Mouse (Mus musculus) stomach, embryonic 15.5 days (tissue): ENCODE results near the gene Olfr1495. TPM values are rescaled to one million over a fixed set of nuclear protein-coding genes. Genes with fewer than 3 reads are reported as not detected.
"Not testable (repeated sequence)": the region's sequence is repeated elsewhere in the genome, so short reads cannot be mapped to it uniquely, and the experiment has no call there.

ENCODE experiments used
- ATAC-seq: fragments of 200-750 bp; cut with Nextera tagmentation; 2 replicates; pipeline ENCODE4 v1.8.0; 2017; ENCODE audit warnings: low read depth, moderate number of reproducible peaks, moderate TSS enrichment; ENCODE audit not compliant: insufficient read depth, low FRiP score
- H3K27ac ChIP-seq: fragments of 300-500 bp; sonication (generic); 2 replicates; pipeline ENCODE4 v1.5.1; 2015; ENCODE audit warnings: mild to moderate bottlenecking, inconsistent platforms
- H3K27me3 ChIP-seq: fragments of 300-500 bp; sonication (generic); replicated peaks from 2 replicates; pipeline ENCODE4 v1.6.1; 2015; ENCODE audit warnings: inconsistent platforms
- H3K36me3 ChIP-seq: fragments of 300-500 bp; sonication (generic); 2 replicates; pipeline ENCODE4 v1.6.1; 2015; ENCODE audit warnings: inconsistent platforms
- H3K4me1 ChIP-seq: fragments of 300-500 bp; sonication (generic); 2 replicates; pipeline ENCODE4 v1.6.1; 2015; ENCODE audit warnings: inconsistent platforms
- H3K4me2 ChIP-seq: fragments of 300-500 bp; sonication (generic); 2 replicates; pipeline ENCODE4 v1.6.1; 2015; ENCODE audit warnings: mild to moderate bottlenecking, inconsistent platforms
- H3K4me3 ChIP-seq: fragments of 300-500 bp; sonication (generic); replicated peaks from 2 replicates; pipeline ENCODE4 v1.5.1; 2015; ENCODE audit warnings: inconsistent platforms
- H3K9ac ChIP-seq: fragments of 300-500 bp; sonication (generic); 2 replicates; pipeline ENCODE4 v1.6.1; 2015; ENCODE audit warnings: inconsistent platforms
- H3K9me3 ChIP-seq: fragments of 300-500 bp; sonication (generic); 2 replicates; pipeline ENCODE4 v1.6.1; 2016; ENCODE audit warnings: inconsistent platforms
- WGBS: fragments of 180-500 bp; shearing (Covaris S2); methylation state at CpG from one replicate; pipeline ENCODE4 v1.1.7; 2015; 5-methylcytosine and 5-hydroxymethylcytosine counted together
- polyA plus RNA-seq: library from polyadenylated mRNA; unstranded; fragments of >200 nt; fragmentation: Nextera tagmentation; extraction: Ambion mirVana; gene quantifications from 2 replicates; pipeline ENCODE4 v1.2.1, GENCODE M21; 2015

Gene Olfr1495
- not detected in 2 replicates for polyA plus RNA-seq

GRCm38 (mm10) chr19:13764306-13764705 lies at the start of gene Olfr1495:
Olfr1495 (plus strand) TSS chr19:13764606.
- no peaks in the 10 kb centered on the region for H3K27me3 ChIP-seq
- H3K27ac ChIP-seq, result no peak within 1 kb of the TSS
- no peak for ATAC-seq
- 81% methylated on average over 3 of the region's 3 CpGs for WGBS
- H3K4me3 ChIP-seq, result no peak within 1 kb of the TSS
- H3K4me1 ChIP-seq, result no peaks in the 10 kb centered on the region
- H3K9me3 ChIP-seq, result no peaks in the 10 kb centered on the region
- H3K4me2 ChIP-seq, result no peak within 1 kb of the TSS
- H3K36me3 ChIP-seq, result no peaks in the 10 kb centered on the region
- no peak within 1 kb of the TSS for H3K9ac ChIP-seq

- Histone ChIP-seq H3K27me3 (no peaks in the 10 kb centered on the region), H3K9ac (no peak within 1 kb of the TSS), H3K9me3 (no peaks in the 10 kb centered on the region), H3K36me3 (no peaks in the 10 kb centered on the region), H3K4me3 (no peak within 1 kb of the TSS), H3K4me2 (no peak within 1 kb of the TSS), H3K4me1 (no peaks in the 10 kb centered on the region), H3K27ac (no peak within 1 kb of the TSS)
- no peak for ATAC-seq
- 54% methylated on average over 2 of the region's 2 CpGs for WGBS
These were observed 41.4 kb upstream of the Olfr1495 start, which contains the start of gene Olfr1493-ps1 for GRCm38 (mm10) chr19:13722978-13723377. Olfr1493-ps1 (plus strand) TSS chr19:13723278.

GRCm38 (mm10) chr19:13739428-13739827 lies 25.0 kb upstream of the Olfr1495 start, which contains the start of gene Olfr1494:
Olfr1494 (plus strand) TSS chr19:13739728.
- no peak within 1 kb of the TSS for H3K4me2 ChIP-seq
- H3K9me3 ChIP-seq, result no peaks in the 10 kb centered on the region
- H3K4me1 ChIP-seq, result no peaks in the 10 kb centered on the region
- no peak for ATAC-seq
- H3K4me3 ChIP-seq, result no peak within 1 kb of the TSS
- no peak within 1 kb of the TSS for H3K9ac ChIP-seq
- no peaks in the 10 kb centered on the region for H3K36me3 ChIP-seq
- H3K27me3 ChIP-seq, result no peaks in the 10 kb centered on the region
- 87% methylated on average over 4 of the region's 4 CpGs for WGBS
- H3K27ac ChIP-seq, result no peak within 1 kb of the TSS

GRCm38 (mm10) chr19:13749366-13749765 lies 15.0 kb upstream of the Olfr1495 start:
- Histone ChIP-seq H3K9ac (no peak overlapping the region), H3K27ac (no peak overlapping the region), H3K36me3 (no peaks in the 10 kb centered on the region), H3K9me3 (no peaks in the 10 kb centered on the region), H3K4me2 (no peak overlapping the region), H3K4me3 (no peak overlapping the region), H3K27me3 (no peaks in the 10 kb centered on the region), H3K4me1 (no peaks in the 10 kb centered on the region)
- 86% methylated on average over 1 of the region's 1 CpGs for WGBS
- no peak for ATAC-seq

- Histone ChIP-seq H3K4me2 (no peak overlapping the region), H3K9ac (no peak overlapping the region), H3K36me3 (no peaks in the 10 kb centered on the region), H3K9me3 (no peaks in the 10 kb centered on the region), H3K4me3 (no peak overlapping the region), H3K4me1 (no peaks in the 10 kb centered on the region), H3K27ac (no peak overlapping the region), H3K27me3 (no peaks in the 10 kb centered on the region)
- 89% methylated on average over 9 of the region's 9 CpGs for WGBS
- no peak for ATAC-seq
These were observed 4.3 kb downstream of the Olfr1495 start for GRCm38 (mm10) chr19:13768565-13769276.

GRCm38 (mm10) chr19:13777578-13777977 lies 13.2 kb downstream of the Olfr1495 start, which contains the start of gene Olfr1496:
Olfr1496 (plus strand) TSS chr19:13777878.
- WGBS, result 72% methylated on average over 1 of the region's 1 CpGs
- H3K27ac ChIP-seq, result no peak within 1 kb of the TSS
- no peaks in the 10 kb centered on the region for H3K4me1 ChIP-seq

GRCm38 (mm10) chr19:13798102-13798501 lies 33.7 kb downstream of the Olfr1495 start, which contains the start of gene Olfr1497:
Olfr1497 (minus strand) TSS chr19:13798202.
- Histone ChIP-seq H3K9me3 (no peaks in the 10 kb centered on the region), H3K9ac (no peak within 1 kb of the TSS), H3K4me2 (no peak within 1 kb of the TSS), H3K27ac (no peak within 1 kb of the TSS), H3K4me3 (no peak within 1 kb of the TSS), H3K27me3 (no peaks in the 10 kb centered on the region), H3K4me1 (no peaks in the 10 kb centered on the region), H3K36me3 (no peaks in the 10 kb centered on the region)
- no peak for ATAC-seq

More at GRCm38 (mm10) chr19:13777578-13777977, 13.2 kb downstream of the Olfr1495 start, which contains the start of gene Olfr1496:
- no peak for ATAC-seq
- Histone ChIP-seq H3K27me3 (no peaks in the 10 kb centered on the region), H3K4me3 (no peak within 1 kb of the TSS), H3K9ac (no peak within 1 kb of the TSS), H3K4me2 (no peak within 1 kb of the TSS), H3K36me3 (no peaks in the 10 kb centered on the region), H3K9me3 (no peaks in the 10 kb centered on the region)

GRCm38 (mm10) chr19:13805486-13805885 lies 41.1 kb downstream of the Olfr1495 start:
- not testable (repeated sequence) for H3K9me3 ChIP-seq, H3K9ac ChIP-seq, H3K4me1 ChIP-seq, H3K27ac ChIP-seq, ATAC-seq, H3K4me3 ChIP-seq, H3K27me3 ChIP-seq, H3K4me2 ChIP-seq, H3K36me3 ChIP-seq
- WGBS, result 52% methylated on average over 1 of the region's 1 CpGs

- no peak overlapping the region for H3K27ac ChIP-seq
- no peak for ATAC-seq
- 61% methylated on average over 2 of the region's 2 CpGs for WGBS
- no peak overlapping the region for H3K4me3 ChIP-seq
- no peaks in the 10 kb centered on the region for H3K4me1 ChIP-seq
- H3K4me2 ChIP-seq, result no peak overlapping the region
- H3K9ac ChIP-seq, result no peak overlapping the region
- no peaks in the 10 kb centered on the region for H3K36me3 ChIP-seq
- H3K9me3 ChIP-seq, result no peaks in the 10 kb centered on the region
- no peaks in the 10 kb centered on the region for H3K27me3 ChIP-seq
These were observed 48.4 kb downstream of the Olfr1495 start for GRCm38 (mm10) chr19:13812823-13813222.

- H3K9me3 ChIP-seq, result no peaks in the 10 kb centered on the region
- H3K27ac ChIP-seq, result no peak overlapping the region
- no peak overlapping the region for H3K9ac ChIP-seq
- no peak for ATAC-seq
- H3K4me2 ChIP-seq, result no peak overlapping the region
- H3K27me3 ChIP-seq, result no peaks in the 10 kb centered on the region
- 30% methylated on average over 5 of the region's 5 CpGs for WGBS
- H3K36me3 ChIP-seq, result no peaks in the 10 kb centered on the region
- H3K4me1 ChIP-seq, result no peaks in the 10 kb centered on the region
- no peak overlapping the region for H3K4me3 ChIP-seq
These were observed 54.4 kb downstream of the Olfr1495 start for GRCm38 (mm10) chr19:13818827-13819226.

GRCm38 (mm10) chr19:13819347-13819746 lies 54.9 kb downstream of the Olfr1495 start, which contains the start of gene Olfr1499:
Olfr1499 (minus strand) TSS chr19:13819447.
- no peak for ATAC-seq
- no peaks in the 10 kb centered on the region for H3K36me3 ChIP-seq

More at GRCm38 (mm10) chr19:13819347-13819746, 54.9 kb downstream of the Olfr1495 start, which contains the start of gene Olfr1499:
- H3K4me2 ChIP-seq, result no peak within 1 kb of the TSS
- no peaks in the 10 kb centered on the region for H3K27me3 ChIP-seq
- no peaks in the 10 kb centered on the region for H3K4me1 ChIP-seq
- no peak within 1 kb of the TSS for H3K27ac ChIP-seq
- no peak within 1 kb of the TSS for H3K9ac ChIP-seq
- no peaks in the 10 kb centered on the region for H3K9me3 ChIP-seq
- H3K4me3 ChIP-seq, result no peak within 1 kb of the TSS
